Mouse (Mus musculus) forebrain, embryonic 10.5 days (tissue): ENCODE data around the gene Ctrb1. TPM values are rescaled to one million over a fixed set of nuclear protein-coding genes. Genes with fewer than 3 reads are reported as not detected.

ENCODE experiments used
- DNase-seq: peaks from one replicate; pipeline ENCODE4 v3.0.0-alpha.2; 2017; ENCODE audit warnings: low spot score; ENCODE audit errors: extremely low spot score
- H3K27ac ChIP-seq: fragments of 300-500 bp; sonication (generic); 2 replicates; pipeline ENCODE4 v1.5.1; 2016; ENCODE audit warnings: mild to moderate bottlenecking
- H3K27me3 ChIP-seq: fragments of 300-500 bp; sonication (generic); 2 replicates; pipeline ENCODE4 v1.6.1; 2016; ENCODE audit warnings: mild to moderate bottlenecking; ENCODE audit not compliant: poor library complexity, severe bottlenecking
- H3K36me3 ChIP-seq: fragments of 300-500 bp; sonication (generic); replicated peaks from 2 replicates; pipeline ENCODE4 v1.6.1; 2016; ENCODE audit warnings: mild to moderate bottlenecking, moderate library complexity
- H3K4me1 ChIP-seq: fragments of 300-500 bp; sonication (generic); 2 replicates; pipeline ENCODE4 v1.6.1; 2016
- H3K4me3 ChIP-seq: fragments of 300-500 bp; sonication (generic); 2 replicates; pipeline ENCODE4 v1.5.1; 2016; ENCODE audit warnings: mild to moderate bottlenecking, moderate library complexity
- H3K9me3 ChIP-seq: fragments of 300-500 bp; sonication (generic); 2 replicates; pipeline ENCODE4 v1.6.1; 2016; ENCODE audit warnings: mild to moderate bottlenecking, moderate library complexity
- WGBS: fragments of 180-500 bp; shearing (Covaris S2); methylation state at CpG from one replicate; pipeline ENCODE4 v1.1.7; 2016; 5-methylcytosine and 5-hydroxymethylcytosine counted together
- polyA plus RNA-seq: library from polyadenylated mRNA; unstranded; fragments of >200 nt; fragmentation: Nextera tagmentation; extraction: Ambion mirVana; gene quantifications from 2 replicates; pipeline ENCODE4 v1.2.1, GENCODE M21; 2016

Gene Ctrb1
- polyA plus RNA-seq, 1 experiment from 2014 or later, result not detected

GRCm38 (mm10) chr8:111700201-111700600, 9.4 kb upstream of the Ctrb1 start:
- no peaks in the 10 kb centered on the region for H3K9me3 ChIP-seq
- H3K4me3 ChIP-seq, result no peak overlapping the region
- H3K27ac ChIP-seq, result no peak overlapping the region
- 81% methylated on average over 3 of the region's 3 CpGs for WGBS
- peaks cover 7% of the 10 kb centered on the region; the same call in 1 of the 2 replicates for H3K4me1 ChIP-seq
- H3K27me3 ChIP-seq, result no peaks in the 10 kb centered on the region
- DNase-seq, result no peak
- H3K36me3 ChIP-seq, result no peaks in the 10 kb centered on the region

GRCm38 (mm10) chr8:111699035-111699434, 8.2 kb upstream of the Ctrb1 start:
- no peak overlapping the region for H3K4me3 ChIP-seq
- H3K27ac ChIP-seq, result no peak overlapping the region
- 21% methylated on average over 1 of the region's 1 CpGs for WGBS
- H3K27me3 ChIP-seq, result no peaks in the 10 kb centered on the region
- H3K36me3 ChIP-seq, result no peaks in the 10 kb centered on the region
- DNase-seq, result no peak
- peaks cover 5% of the 10 kb centered on the region; the same call in 1 of the 2 replicates for H3K4me1 ChIP-seq
- H3K9me3 ChIP-seq, result no peaks in the 10 kb centered on the region

DNA sequence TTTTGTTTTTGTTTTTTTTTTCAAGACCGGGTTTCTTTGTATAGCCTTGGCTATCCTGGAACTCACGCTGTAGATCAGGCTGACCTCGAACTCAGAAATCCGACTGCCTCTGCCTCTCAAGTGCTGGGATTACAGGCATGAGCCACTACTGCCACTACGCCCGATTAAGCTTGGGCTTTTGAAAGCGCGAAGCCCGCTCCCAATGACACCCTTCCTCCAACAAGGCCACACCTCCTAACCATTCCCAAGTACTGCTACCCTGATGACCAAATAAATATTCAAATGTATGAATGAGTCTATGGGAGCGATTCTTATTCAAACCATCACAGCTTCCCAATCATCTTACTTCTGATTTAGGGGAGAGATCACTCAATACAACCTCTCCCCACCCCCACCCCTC, 6.8 kb upstream of the Ctrb1 start:
- Histone ChIP-seq H3K36me3 (no peaks in the 10 kb centered on the region), H3K27me3 (no peaks in the 10 kb centered on the region), H3K4me1 (peaks cover 10% of the 10 kb centered on the region; the same call in 1 of the 2 replicates), H3K27ac (no peak overlapping the region), H3K9me3 (no peaks in the 10 kb centered on the region), H3K4me3 (no peak overlapping the region)
- no peak for DNase-seq
- 84% methylated on average over 10 of the region's 10 CpGs for WGBS

GRCm38 (mm10) chr8:111695441-111695840, 4.6 kb upstream of the Ctrb1 start:
- 83% methylated on average over 7 of the region's 7 CpGs for WGBS
- no peaks in the 10 kb centered on the region for H3K9me3 ChIP-seq
- no peak for DNase-seq
- H3K4me1 ChIP-seq, result peaks cover 10% of the 10 kb centered on the region; the same call in 1 of the 2 replicates
- no peaks in the 10 kb centered on the region for H3K36me3 ChIP-seq
- no peak overlapping the region for H3K27ac ChIP-seq
- H3K27me3 ChIP-seq, result no peaks in the 10 kb centered on the region
- H3K4me3 ChIP-seq, result no peak overlapping the region

DNA sequence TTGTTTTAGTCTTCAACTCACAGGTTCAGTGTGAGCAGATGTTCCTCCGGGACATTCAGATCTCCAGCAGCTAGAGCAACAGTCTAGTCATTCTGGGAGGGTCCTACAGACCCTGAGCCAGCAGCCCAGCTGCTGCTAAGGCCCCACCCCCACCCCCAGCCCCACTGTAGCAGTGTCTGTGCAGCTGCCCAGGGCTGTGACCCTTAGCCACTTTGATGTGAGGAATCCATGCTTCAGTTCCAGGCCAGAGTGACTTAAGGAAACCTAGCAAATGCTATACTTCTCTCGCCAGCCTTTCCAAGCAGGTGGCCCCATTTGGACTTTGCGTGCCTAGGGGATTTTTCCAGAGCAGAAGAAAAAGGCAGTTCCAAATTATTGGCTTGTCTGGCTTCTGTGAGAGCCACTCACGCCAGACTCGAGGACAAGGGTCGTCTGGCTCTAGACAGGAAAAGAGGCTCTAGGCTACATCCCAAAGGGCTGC, 2.5 kb upstream of the Ctrb1 start:
- 70% methylated on average over 6 of the region's 6 CpGs for WGBS
- Histone ChIP-seq H3K4me1 (peaks cover 5% of the 10 kb centered on the region; the same call in 1 of the 2 replicates), H3K36me3 (no peaks in the 10 kb centered on the region), H3K27ac (no peak overlapping the region), H3K9me3 (no peaks in the 10 kb centered on the region), H3K27me3 (no peaks in the 10 kb centered on the region), H3K4me3 (no peak overlapping the region)
- no peak for DNase-seq

GRCm38 (mm10) chr8:111686881-111687280, 3.9 kb downstream of the Ctrb1 start:
- DNase-seq, result no peak
- Histone ChIP-seq H3K4me3 (no peak overlapping the region), H3K36me3 (no peaks in the 10 kb centered on the region), H3K27me3 (no peaks in the 10 kb centered on the region; the same call in 1 of the 2 replicates), H3K4me1 (no peaks in the 10 kb centered on the region), H3K27ac (no peak overlapping the region), H3K9me3 (no peaks in the 10 kb centered on the region)
- WGBS, result 83% methylated on average over 13 of the region's 13 CpGs

DNA sequence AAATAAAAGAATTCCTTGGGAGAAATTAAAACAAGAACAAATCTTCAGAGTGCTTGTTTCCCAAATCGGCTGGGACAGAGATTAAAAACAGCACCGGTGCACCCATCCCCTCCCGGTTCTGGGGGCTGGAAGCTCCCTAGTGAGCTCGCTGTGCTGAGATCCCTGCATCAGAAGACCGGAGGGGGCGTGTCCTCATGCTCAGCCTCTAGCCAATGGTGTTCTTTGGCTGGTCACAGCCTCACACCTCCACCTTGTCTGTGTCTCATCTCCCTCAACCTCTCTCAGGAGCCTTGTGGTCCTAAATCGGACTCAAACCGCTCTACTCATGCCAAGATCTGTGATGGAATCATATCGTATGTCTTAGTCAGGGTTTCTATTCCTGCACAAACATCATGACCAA, 8.3 kb downstream of the Ctrb1 start:
- H3K36me3 ChIP-seq, result no peaks in the 10 kb centered on the region
- H3K27ac ChIP-seq, result no peak overlapping the region
- H3K4me1 ChIP-seq, result no peaks in the 10 kb centered on the region
- no peak for DNase-seq
- no peaks in the 10 kb centered on the region; the same call in 1 of the 2 replicates for H3K27me3 ChIP-seq
- no peaks in the 10 kb centered on the region for H3K9me3 ChIP-seq
- WGBS, result 33% methylated on average over 9 of the region's 9 CpGs
- H3K4me3 ChIP-seq, result no peak overlapping the region

DNA sequence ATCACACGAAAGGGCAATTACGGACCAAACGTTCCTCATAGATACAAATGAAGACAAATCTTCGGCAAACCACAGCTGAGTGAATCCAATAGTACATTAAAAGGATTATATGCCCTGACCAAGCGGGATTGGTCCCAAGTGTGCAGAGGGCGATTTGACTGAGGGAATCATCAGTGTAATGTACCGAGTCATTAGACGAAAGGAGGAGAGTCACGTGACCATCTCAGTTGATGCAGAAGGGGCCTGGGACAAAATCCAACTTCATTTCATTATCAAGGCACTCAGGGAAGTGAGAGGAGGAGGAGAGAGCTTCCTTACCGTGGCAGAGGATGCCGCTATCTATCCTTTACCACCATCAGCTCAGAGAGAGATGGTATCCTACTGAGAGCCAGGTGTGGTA, 9.7 kb downstream of the Ctrb1 start:
- peaks cover 9% of the 10 kb centered on the region; the same call in 1 of the 2 replicates for H3K9me3 ChIP-seq
- 81% methylated on average over 11 of the region's 11 CpGs for WGBS
- H3K27ac ChIP-seq, result no peak overlapping the region
- H3K4me1 ChIP-seq, result no peaks in the 10 kb centered on the region
- no peak for DNase-seq
- no peaks in the 10 kb centered on the region for H3K36me3 ChIP-seq
- no peak overlapping the region for H3K4me3 ChIP-seq
- no peaks in the 10 kb centered on the region; the same call in 1 of the 2 replicates for H3K27me3 ChIP-seq

DNA sequence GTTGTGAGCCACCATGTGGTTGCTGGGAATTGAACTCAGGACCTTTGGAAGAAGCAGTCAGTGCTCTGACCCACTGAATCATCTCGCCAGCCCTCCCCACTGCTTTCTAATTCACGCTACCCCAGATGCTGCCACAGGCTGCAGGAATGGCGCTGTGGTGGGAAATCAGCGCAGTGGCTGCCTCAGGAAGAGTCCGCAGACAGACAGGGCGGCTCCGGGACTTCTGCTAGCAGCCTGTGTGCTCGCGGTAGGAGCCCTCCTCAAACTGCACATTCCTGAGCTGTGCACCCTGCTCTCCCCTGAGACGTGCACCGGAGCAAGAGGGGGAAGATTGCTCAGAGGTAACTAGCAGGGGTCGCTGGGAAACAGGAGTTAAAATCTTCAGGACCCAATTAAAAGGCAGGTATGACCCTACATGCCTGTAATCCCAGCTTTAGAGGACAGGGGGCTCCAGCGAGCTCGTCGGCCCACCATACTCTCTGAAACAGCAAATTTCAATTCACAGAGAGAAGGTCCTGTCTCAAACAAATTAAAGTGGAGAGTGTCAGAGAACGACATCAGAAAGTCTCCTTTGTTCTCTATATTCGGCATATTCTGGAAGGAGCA, 10.3 kb downstream of the Ctrb1 start:
- Histone ChIP-seq H3K36me3 (no peaks in the 10 kb centered on the region), H3K4me3 (no peak overlapping the region), H3K4me1 (no peaks in the 10 kb centered on the region), H3K27ac (no peak overlapping the region), H3K27me3 (no peaks in the 10 kb centered on the region; the same call in 1 of the 2 replicates), H3K9me3 (peaks cover 11% of the 10 kb centered on the region; the same call in 1 of the 2 replicates)
- DNase-seq, result no peak
- 41% methylated on average over 17 of the region's 17 CpGs for WGBS

- no peak overlapping the region for H3K4me3 ChIP-seq
- H3K27ac ChIP-seq, result no peak overlapping the region
- H3K36me3 ChIP-seq, result no peaks in the 10 kb centered on the region
- peaks cover 11% of the 10 kb centered on the region; the same call in 1 of the 2 replicates for H3K9me3 ChIP-seq
- H3K27me3 ChIP-seq, result no peaks in the 10 kb centered on the region; the same call in 1 of the 2 replicates
- DNase-seq, result no peak
- no peaks in the 10 kb centered on the region for H3K4me1 ChIP-seq
- whole genome bisulfite sequencing, result 91% methylated on average over 7 of the region's 7 CpGs
These were observed 12.0 kb downstream of the Ctrb1 start for GRCm38 (mm10) chr8:111678848-111679247.

- Histone ChIP-seq H3K4me1 (no peaks in the 10 kb centered on the region), H3K27me3 (no peaks in the 10 kb centered on the region; the same call in 1 of the 2 replicates), H3K4me3 (no peak overlapping the region), H3K27ac (no peak overlapping the region), H3K9me3 (peaks cover 11% of the 10 kb centered on the region; the same call in 1 of the 2 replicates), H3K36me3 (peaks cover under 1% of the 10 kb centered on the region; the same call in 1 of the 2 replicates)
- WGBS, result 33% methylated on average over 3 of the region's 3 CpGs
- DNase-seq, result peak; percentile 42
These were observed 12.7 kb downstream of the Ctrb1 start for GRCm38 (mm10) chr8:111678111-111678510.

- H3K27ac ChIP-seq, result no peak overlapping the region
- H3K4me1 ChIP-seq, result no peaks in the 10 kb centered on the region
- peaks cover 11% of the 10 kb centered on the region; the same call in 1 of the 2 replicates for H3K9me3 ChIP-seq
- no peak overlapping the region for H3K4me3 ChIP-seq
- 81% methylated on average over 8 of the region's 8 CpGs for WGBS
- H3K36me3 ChIP-seq, result peaks cover 16% of the 10 kb centered on the region
- no peak for DNase-seq
- H3K27me3 ChIP-seq, result no peaks in the 10 kb centered on the region
These were observed 14.6 kb downstream of the Ctrb1 start for GRCm38 (mm10) chr8:111676237-111676636.

DNA sequence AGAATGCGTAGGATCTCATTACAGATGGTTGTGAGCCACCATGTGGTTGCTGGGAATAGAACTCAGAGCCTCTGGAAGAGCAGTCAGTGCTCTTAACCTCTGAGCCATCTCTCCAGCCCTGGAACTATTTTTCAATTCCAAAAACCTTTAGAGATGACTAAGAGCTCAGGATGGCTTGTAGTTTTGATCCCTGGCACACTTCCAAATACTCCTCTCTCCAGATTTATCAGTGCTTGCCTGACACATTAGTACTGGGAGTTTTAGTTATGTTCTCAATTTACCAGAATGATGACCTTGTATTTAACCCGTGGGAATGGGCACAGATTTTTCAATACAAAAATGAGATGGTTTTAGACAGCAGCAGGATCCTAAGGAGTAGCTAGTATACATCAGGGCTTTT, 24.1 kb downstream of the Ctrb1 start:
- Histone ChIP-seq H3K36me3 (peaks cover 59% of the 10 kb centered on the region), H3K27ac (no peak overlapping the region), H3K4me1 (no peaks in the 10 kb centered on the region), H3K9me3 (peaks cover 7% of the 10 kb centered on the region; the same call in 1 of the 2 replicates), H3K4me3 (no peak overlapping the region), H3K27me3 (no peaks in the 10 kb centered on the region)
- WGBS, result 85% methylated on average over 2 of the region's 2 CpGs
- no peak for DNase-seq
